Mouse (Mus musculus): ENCODE measurements at regions not wholly inside any gene's neighbourhood (a gene's known extent, or its start where the extent isn't known, plus 50 kb on each side); places are given as distances from the start of the nearest gene placed in this dataset.

DNA sequence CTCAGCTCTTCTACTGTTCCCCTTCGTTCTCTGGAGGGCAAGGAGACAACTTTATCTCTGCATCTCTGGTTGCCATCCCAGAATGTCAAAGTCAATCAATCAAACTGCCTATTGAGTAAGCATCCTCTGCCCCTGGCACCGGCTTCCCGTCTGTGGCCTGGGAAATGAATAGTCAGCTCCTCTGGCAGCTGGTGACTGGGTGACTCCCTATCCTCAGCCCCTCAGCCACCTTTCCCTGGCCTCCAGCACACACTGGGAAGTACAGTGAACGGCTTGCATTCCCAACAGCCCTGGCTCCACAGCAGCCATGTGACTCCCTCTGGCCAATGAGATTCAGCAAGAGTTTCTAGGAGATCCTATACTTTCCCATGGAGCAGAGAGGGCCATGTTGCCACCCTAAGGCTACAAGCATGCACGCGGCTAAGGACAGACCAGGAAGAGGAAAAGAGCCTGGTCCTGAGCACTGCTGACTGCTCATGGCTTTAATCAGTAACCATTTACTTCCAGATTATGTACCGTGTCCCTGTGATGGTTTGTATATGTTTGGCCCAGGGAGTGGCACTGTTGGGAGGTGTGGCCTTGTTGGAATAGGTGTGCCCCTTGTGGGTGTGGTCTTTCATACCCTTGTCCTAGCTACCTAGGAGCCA, 119.6 kb downstream of the Inhbb start:
- no peak overlapping the region for H3K4me2 ChIP-seq (replicated peaks)
- H3K9ac ChIP-seq: no peak overlapping the region
- H3K36me3 ChIP-seq: no peaks in the 10 kb centered on the region
- no peak for ATAC-seq (ENCODE audit: low FRiP score)
- peaks cover 15% of the 10 kb centered on the region; the same call in 1 of the 2 replicates for H3K27me3 ChIP-seq
- peaks cover 19% of the 10 kb centered on the region for H3K4me1 ChIP-seq
- 71% methylated on average over 7 of the region's 7 CpGs for WGBS
- no peak overlapping the region for H3K4me3 ChIP-seq
- no peak overlapping the region for H3K27ac ChIP-seq
- H3K9me3 ChIP-seq (replicated peaks): no peaks in the 10 kb centered on the region

DNA sequence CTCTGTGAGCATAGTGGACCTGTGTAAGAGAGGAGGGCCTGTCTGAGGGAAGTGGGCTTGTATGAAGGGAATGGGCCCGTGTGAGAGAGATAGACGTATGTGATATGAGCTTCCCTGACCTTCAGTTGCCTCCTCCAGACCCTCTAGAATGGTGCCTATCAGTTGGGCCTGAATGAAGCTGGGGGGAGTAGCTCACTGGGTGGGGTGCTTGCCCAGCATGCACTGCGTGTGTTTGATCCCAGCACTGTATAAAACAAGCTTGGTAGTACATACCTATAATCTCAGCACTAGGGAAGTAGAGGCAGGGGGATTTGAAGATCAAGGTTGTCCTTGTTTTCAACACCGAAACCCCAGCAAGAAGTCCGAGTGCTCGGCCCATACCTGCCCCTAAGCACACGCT, 120.1 kb downstream of the Inhbb start:
- 91% methylated on average over 7 of the region's 7 CpGs for WGBS
- no peaks in the 10 kb centered on the region for H3K9me3 ChIP-seq (replicated peaks)
- peaks cover 15% of the 10 kb centered on the region; the same call in 1 of the 2 replicates for H3K27me3 ChIP-seq
- no peak overlapping the region for H3K9ac ChIP-seq
- no peak overlapping the region for H3K4me3 ChIP-seq
- no peak overlapping the region for H3K27ac ChIP-seq
- H3K4me1 ChIP-seq: peaks cover 19% of the 10 kb centered on the region
- ATAC-seq (ENCODE audit: low FRiP score): no peak
- no peak overlapping the region for H3K4me2 ChIP-seq (replicated peaks)
- H3K36me3 ChIP-seq: no peaks in the 10 kb centered on the region

DNA sequence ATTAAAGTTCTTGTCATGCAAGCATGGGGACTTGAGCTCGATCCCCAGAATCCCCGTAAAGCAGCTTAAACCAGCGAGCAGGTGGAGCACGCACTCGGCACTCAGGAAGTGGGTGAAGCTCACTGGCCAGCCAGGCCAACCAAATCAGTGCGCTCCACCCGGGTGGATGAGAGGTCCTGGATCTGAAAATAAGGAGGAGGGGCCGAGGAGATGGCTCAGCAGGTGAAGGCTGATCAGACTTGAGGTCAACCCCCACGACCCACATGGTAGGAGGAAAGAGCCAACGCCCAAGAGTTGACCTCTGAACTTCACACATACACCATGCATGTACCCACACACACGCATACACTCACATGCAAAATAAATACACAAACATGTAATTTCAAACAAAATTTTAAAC, 120.8 kb downstream of the Inhbb start:
- 90% methylated on average over 11 of the region's 11 CpGs for WGBS
- Histone ChIP-seq H3K27ac (no peak overlapping the region), H3K9ac (no peak overlapping the region), H3K4me3 (no peak overlapping the region), H3K36me3 (no peaks in the 10 kb centered on the region), H3K4me1 (peaks cover 19% of the 10 kb centered on the region), H3K9me3 (replicated peaks) (no peaks in the 10 kb centered on the region), H3K4me2 (replicated peaks) (no peak overlapping the region), H3K27me3 (peaks cover 13% of the 10 kb centered on the region; the same call in 1 of the 2 replicates)
- ATAC-seq (ENCODE audit: low FRiP score): no peak

DNA sequence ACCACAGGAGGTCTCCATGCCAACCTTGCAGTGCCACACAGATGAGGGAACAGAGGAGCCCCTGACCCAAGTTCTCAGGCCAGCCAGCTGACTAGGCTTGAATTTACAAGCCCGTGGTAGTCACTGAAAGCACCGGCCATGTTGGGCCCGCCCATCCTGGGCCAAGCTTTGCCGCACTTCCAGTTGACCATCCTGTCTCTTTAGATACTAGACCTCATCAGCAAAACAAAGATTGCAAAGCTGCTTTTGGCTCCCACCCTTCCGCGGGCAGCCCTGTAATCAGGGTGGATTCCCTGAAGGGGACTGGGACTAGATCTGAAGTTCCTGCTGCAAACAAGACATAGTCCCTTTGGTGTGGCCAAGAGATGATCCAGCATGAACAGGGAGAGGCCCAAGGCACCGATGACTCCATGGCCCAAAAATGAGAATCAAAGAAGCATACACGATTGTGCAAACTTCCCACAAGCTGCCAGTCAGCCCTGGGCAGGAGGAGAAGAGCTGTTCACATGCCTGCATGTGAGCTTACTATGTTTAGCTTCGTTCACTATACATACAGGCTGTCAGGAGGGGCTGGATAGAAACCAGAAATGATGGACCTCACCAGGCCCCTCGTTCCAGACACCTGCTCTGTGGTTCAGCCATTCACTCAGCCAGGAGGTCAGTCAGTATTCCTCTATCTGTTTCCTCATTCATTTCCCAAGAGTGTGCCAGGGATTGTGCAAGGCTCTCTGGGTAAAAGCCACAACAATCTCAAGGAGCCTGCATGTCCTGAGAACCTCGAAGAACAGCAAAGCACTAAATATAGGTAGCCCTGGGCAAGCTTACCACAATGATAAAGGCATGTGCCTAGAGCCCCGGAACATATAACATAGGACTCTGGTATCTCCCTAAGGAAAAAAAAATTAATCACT, 122.0 kb downstream of the Inhbb start:
- 84% methylated on average over 12 of the region's 12 CpGs for WGBS
- H3K9ac ChIP-seq: no peak overlapping the region
- peaks cover 11% of the 10 kb centered on the region for H3K4me1 ChIP-seq
- ATAC-seq (ENCODE audit: low FRiP score): no peak
- no peaks in the 10 kb centered on the region for H3K9me3 ChIP-seq (replicated peaks)
- H3K4me3 ChIP-seq: no peak overlapping the region
- H3K27me3 ChIP-seq: peaks cover 10% of the 10 kb centered on the region; the same call in 1 of the 2 replicates
- no peaks in the 10 kb centered on the region for H3K36me3 ChIP-seq
- no peak overlapping the region for H3K27ac ChIP-seq
- no peak overlapping the region for H3K4me2 ChIP-seq (replicated peaks)

DNA sequence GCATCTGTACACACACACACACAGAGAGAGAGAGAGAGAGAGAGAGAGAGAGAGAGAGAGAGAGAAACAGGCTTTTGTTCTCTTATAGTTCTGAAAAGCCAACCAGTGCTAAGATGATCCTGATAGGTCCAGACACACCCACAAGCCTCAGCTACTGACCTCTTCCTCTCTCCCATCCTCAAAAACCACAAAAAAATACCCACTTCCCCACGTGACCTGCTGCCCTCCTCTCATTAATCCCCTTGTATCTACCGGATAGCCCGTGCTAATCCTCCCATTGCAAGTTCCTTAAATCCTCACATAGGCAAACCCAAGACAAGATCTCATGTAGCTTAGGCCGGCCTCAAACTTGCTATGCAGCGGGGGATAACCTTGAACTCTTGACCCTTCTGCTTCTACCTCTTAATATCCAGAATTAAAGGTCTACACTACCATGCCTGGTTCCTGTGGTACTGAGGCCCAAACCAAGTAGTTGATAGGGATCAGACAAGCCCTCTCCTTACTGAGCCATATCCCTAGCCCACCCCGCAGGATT, 123.3 kb downstream of the Inhbb start:
- Histone ChIP-seq H3K9ac (no peak overlapping the region), H3K27ac (no peak overlapping the region), H3K27me3 (peaks cover 7% of the 10 kb centered on the region; the same call in 1 of the 2 replicates), H3K36me3 (no peaks in the 10 kb centered on the region), H3K4me3 (no peak overlapping the region), H3K4me1 (no peaks in the 10 kb centered on the region), H3K4me2 (replicated peaks) (no peak overlapping the region), H3K9me3 (replicated peaks) (no peaks in the 10 kb centered on the region)
- WGBS: 85% methylated on average over 6 of the region's 6 CpGs
- no peak for ATAC-seq (ENCODE audit: low FRiP score)

DNA sequence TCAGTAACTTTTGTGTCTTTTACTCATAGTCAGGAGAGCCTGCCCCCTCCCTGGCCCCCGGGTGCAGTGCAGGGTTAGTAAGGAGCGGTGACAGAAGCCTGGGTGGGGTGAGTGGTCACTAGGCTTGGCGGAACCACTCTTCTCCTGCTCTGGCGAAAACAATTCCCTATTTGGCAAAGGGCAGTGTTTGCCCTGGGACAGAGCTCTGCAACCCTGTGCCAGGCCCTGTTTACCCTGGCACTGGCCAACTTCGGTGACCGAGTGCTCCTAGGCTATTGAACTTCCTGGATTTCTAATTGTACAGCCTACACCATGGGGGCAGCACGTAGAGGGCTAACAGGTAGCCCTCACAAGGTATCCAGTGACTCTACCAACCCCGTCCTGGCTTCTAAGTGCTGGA, 126.9 kb downstream of the Inhbb start:
- ATAC-seq (ENCODE audit: low FRiP score): no peak
- H3K27ac ChIP-seq: no peak overlapping the region
- no peaks in the 10 kb centered on the region for H3K9me3 ChIP-seq (replicated peaks)
- no peak overlapping the region for H3K4me2 ChIP-seq (replicated peaks)
- H3K4me1 ChIP-seq: 0 out of 2 replicates have a peak, but pooled peaks cover 3% of the 10 kb centered on the region
- no peak overlapping the region for H3K9ac ChIP-seq
- H3K4me3 ChIP-seq: no peak overlapping the region
- no peaks in the 10 kb centered on the region for H3K36me3 ChIP-seq
- 92% methylated on average over 8 of the region's 8 CpGs for WGBS
- H3K27me3 ChIP-seq: no peaks in the 10 kb centered on the region; the same call in none of the 2 replicates

DNA sequence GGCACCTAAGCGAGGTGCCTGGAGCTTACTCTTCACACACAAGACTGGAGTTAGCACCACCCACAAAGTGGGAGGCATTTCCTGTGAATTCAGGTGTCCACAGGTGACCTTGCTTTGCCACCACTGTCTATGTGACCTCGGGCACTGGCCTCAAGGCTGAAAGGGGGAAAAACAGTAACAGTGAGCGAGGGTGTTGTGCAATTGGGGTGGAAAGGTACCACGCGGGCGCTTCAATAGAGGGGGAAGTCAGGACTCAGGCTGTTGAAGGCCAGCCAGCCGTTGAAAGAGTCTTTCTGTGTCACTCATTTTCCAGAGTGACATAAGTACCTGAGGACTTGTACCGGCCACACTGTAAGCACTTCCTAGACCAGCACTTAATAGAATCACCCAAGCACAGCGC, 128.2 kb downstream of the Inhbb start:
- Histone ChIP-seq H3K9me3 (replicated peaks) (no peaks in the 10 kb centered on the region), H3K4me1 (0 out of 2 replicates have a peak, but pooled peaks cover 3% of the 10 kb centered on the region), H3K27ac (no peak overlapping the region), H3K4me3 (no peak overlapping the region), H3K27me3 (no peaks in the 10 kb centered on the region; the same call in 1 of the 2 replicates), H3K4me2 (replicated peaks) (no peak overlapping the region), H3K9ac (no peak overlapping the region), H3K36me3 (no peaks in the 10 kb centered on the region)
- WGBS: 85% methylated on average over 9 of the region's 9 CpGs
- ATAC-seq (ENCODE audit: low FRiP score): no peak

DNA sequence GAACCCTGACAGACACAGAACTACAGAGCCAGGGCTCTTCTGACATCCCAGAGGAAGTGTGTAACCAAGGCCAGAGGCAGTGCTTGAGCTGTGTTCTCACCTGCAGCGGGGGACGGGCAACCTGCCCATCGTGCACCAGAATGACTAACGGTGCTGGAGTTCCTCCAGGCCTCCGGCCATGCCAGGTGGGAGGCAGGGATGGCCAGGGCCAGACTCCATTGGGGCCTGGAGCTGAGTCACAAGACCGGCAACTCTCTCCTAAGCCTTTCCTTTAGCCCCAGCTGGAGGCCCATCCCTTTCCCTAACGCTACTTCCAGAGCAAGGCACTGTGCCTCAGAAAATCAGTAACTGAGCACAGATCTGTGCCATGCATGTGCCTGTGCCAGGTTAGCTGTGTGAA, 129.8 kb downstream of the Inhbb start:
- Histone ChIP-seq H3K4me3 (no peak overlapping the region), H3K27ac (no peak overlapping the region), H3K9me3 (replicated peaks) (no peaks in the 10 kb centered on the region), H3K27me3 (no peaks in the 10 kb centered on the region; the same call in 1 of the 2 replicates), H3K4me1 (0 out of 2 replicates have a peak, but pooled peaks cover 3% of the 10 kb centered on the region), H3K4me2 (replicated peaks) (no peak overlapping the region), H3K36me3 (no peaks in the 10 kb centered on the region), H3K9ac (no peak overlapping the region)
- no peak for ATAC-seq (ENCODE audit: low FRiP score)
- 79% methylated on average over 7 of the region's 7 CpGs for WGBS

DNA sequence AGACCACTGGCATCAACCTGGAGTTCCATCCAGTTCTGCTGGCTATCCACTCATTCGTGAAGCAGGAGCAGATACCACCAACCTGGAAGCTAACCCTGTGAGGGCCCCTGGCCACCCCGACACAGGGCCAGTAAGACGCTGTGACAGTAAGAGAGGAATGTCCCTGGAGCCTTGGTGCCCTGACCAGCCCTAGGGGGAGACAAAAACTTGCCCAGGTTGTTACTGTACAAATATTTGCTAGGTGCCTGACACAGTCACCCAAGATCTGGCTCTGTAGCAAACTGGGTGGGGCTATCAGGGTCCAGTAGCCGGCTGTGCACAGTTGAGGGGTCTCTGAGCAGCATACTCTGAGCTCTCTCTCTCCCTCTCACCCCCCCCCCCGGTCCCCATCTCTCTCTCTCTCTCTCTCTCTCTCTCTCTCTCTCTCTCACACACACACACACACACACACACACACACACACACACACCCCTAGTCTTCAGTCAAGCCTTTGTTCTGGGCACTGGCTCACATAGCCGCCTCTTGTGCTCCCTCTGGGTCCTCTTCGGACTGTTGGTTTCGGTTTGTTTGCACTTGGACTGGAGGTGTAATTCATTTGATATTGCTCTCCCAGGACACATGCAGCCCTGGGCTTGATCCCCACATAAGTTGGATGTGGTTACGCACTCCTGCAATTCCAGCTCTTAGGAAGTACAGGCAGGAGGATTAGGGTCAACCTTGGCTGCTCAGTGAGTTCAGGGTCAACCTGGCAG, 131.7 kb downstream of the Inhbb start:
- Histone ChIP-seq H3K4me3 (no peak overlapping the region), H3K27me3 (no peaks in the 10 kb centered on the region; the same call in 1 of the 2 replicates), H3K4me1 (0 out of 2 replicates have a peak, but pooled peaks cover 3% of the 10 kb centered on the region), H3K9ac (no peak overlapping the region), H3K4me2 (replicated peaks) (no peak overlapping the region), H3K36me3 (no peaks in the 10 kb centered on the region), H3K27ac (no peak overlapping the region), H3K9me3 (replicated peaks) (no peaks in the 10 kb centered on the region)
- 68% methylated on average over 7 of the region's 9 CpGs for WGBS
- no peak for ATAC-seq (ENCODE audit: low FRiP score)

DNA sequence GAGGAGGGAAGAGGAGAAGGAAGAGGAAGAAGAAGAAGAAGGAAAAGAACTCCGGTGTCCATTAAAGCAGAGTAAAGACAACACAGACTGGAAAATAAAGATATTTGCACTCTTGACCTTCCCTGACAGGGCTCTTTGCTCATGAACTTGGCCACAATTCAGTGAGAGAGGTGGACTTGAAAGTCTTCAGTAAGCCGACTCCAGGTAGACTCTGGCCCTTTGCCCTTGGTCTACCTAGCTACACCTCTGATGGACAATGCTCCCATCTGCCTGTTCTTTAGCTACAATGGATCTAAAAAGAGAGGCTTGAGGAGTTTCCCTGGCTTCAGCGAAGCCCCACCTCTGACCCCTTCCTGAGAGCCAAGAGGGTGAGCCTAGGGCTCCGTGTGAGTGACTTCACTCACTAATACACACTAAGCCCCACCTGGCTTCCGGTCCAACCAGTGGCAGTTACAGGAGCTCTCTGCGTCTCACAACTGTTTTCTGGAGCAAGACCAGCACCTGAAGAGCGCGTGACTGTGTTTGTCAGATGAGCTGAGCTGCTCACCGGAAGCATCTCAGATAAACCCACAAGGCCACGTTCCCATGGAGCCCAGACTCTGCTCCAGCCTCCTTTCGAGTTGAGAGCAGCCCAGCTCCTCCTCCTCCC, 132.4 kb downstream of the Inhbb start:
- Histone ChIP-seq H3K4me1 (0 out of 2 replicates have a peak, but pooled peaks cover 3% of the 10 kb centered on the region), H3K27ac (no peak overlapping the region), H3K9me3 (replicated peaks) (no peaks in the 10 kb centered on the region), H3K4me3 (no peak overlapping the region), H3K4me2 (replicated peaks) (no peak overlapping the region), H3K27me3 (no peaks in the 10 kb centered on the region; the same call in 1 of the 2 replicates), H3K9ac (no peak overlapping the region), H3K36me3 (no peaks in the 10 kb centered on the region)
- no peak for ATAC-seq (ENCODE audit: low FRiP score)
- WGBS: 90% methylated on average over 11 of the region's 11 CpGs

DNA sequence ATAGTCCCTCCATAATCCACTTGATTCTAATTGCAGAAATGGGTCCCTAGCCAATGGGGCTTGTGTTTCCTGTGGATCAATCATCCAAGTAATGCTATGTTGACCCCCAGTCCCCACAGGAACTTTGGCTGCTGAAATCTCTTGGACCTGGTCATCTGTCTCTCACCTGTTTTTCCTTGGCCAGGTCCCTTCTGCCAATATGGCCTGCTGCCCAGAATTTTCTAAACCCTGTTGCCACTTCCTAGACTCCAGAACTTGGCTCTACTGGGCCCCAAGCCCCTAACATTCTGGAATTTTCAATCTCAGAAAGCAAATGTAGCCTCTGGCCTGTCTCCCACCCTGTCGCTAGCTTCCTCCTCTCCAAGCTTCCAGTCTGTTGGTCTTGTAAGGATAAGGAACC, 139.6 kb downstream of the Inhbb start:
- no peaks in the 10 kb centered on the region for H3K9me3 ChIP-seq (replicated peaks)
- no peak overlapping the region for H3K4me3 ChIP-seq
- H3K9ac ChIP-seq: no peak overlapping the region
- H3K27ac ChIP-seq: no peak overlapping the region
- H3K27me3 ChIP-seq: no peaks in the 10 kb centered on the region
- H3K36me3 ChIP-seq: no peaks in the 10 kb centered on the region
- ATAC-seq (ENCODE audit: low FRiP score): no peak
- no peaks in the 10 kb centered on the region for H3K4me1 ChIP-seq
- no peak overlapping the region for H3K4me2 ChIP-seq (replicated peaks)
- WGBS: 88% methylated on average over 1 of the region's 1 CpGs
